Mouse (Mus musculus) urinary bladder, postnatal 25 days (tissue): ENCODE data around the gene Slc4a2.
A peak's percentile ranks its signal among the peaks of the same experiment; 100 is the strongest.

Experiments used
- DNase-seq: peaks from one replicate; pipeline ENCODE4 v3.0.0; 2022; ENCODE audit warnings: low spot score

Gene Slc4a2

DNA sequence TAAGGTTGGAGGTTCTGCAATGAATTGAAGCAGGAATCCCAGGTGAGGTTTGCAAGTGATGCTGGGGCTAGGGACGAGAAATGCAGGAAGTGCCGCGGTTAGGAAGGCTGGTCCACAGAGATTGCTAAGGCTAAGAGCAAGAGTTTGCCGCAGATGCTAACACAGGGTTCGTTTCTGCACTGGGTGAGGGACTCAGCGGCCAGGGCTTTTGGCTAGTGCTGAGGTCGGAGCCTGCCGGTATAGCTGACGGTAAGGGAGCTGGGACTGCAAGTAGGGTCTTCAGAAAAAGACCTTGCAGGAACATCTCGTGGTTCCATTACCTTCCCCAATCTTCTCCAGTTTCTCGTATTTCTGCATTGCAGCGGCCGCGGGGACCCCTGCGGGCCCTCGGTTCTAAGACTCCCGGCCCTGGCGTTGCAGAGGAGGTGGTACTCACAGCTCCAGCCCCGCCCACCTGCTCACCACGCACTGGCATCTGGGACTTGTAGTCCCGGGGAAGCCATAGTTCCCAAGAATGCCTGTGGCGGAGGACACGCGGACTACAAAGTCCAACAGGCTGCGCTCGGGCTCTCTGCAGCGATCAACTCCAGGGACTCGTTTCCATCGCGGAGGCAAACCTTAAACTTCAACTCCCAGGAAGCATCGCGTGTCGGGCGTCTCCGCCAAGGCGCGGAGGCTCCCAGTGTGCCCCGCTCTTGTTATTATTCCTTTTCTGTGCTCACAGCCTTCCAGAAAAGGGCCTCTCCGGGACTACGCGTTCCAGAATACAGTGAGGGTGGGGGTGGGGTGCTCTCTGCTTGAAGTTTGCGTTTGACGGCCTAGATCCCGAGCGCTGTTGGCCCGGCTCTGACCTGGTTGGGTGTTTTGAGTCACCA is at the start of gene Slc4a2, which contains the start of gene Cdk5:
TSS of gene Slc4a2 (plus strand) at position 709 of the 875 bp plus-strand sequence.
TSS of gene Cdk5 (minus strand) at position 402 of the 875 bp plus-strand sequence.
- DNase-seq, result peak; percentile 92

DNA sequence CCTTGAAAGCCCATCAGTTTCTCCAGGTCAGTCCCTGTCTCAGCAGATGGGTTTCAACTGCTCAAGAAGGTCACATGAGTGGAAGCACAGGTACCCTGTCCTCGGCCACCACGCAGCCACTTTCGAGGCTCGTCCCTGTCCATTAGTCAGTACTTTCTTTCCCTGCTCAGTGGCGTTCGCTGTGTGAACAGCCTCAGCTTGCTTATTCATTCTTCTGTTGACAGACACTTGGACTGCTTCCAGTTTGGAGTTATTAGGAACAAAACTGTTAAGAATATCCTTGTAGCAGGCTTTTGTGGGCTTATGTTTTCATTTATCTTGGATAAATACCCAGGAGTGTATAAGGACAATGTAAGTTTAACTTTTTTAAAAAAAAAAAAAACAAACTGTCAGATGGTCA is 49.4 kb upstream of the Slc4a2 start:
- no peak for DNase-seq

- no peak for DNase-seq
Measured at GRCm38 (mm10) chr5:24374666-24375328, 48.8 kb upstream of the Slc4a2 start.

- no peak for DNase-seq
Measured at GRCm38 (mm10) chr5:24378700-24379099, 44.9 kb upstream of the Slc4a2 start.

DNA sequence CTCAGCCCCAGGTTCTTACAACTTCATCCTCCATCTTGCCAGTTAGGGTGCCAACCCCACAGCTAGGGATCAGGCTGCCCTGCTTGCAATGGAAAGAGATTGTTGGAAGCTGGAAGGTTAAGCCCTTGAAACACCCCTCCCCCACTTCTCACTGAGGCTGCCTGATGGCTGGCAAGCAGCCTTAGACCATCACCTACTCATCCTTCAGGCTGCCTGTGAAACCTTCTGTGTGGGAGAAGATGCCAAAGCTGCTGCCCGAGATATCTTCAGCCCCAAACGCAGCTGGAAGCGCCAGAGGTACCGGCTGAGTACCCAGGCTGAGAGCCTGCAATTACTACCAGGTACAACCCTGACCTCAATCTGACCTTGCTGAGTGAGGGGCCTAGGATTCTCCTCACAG is 44.1 kb upstream of the Slc4a2 start:
- no peak for DNase-seq

DNA sequence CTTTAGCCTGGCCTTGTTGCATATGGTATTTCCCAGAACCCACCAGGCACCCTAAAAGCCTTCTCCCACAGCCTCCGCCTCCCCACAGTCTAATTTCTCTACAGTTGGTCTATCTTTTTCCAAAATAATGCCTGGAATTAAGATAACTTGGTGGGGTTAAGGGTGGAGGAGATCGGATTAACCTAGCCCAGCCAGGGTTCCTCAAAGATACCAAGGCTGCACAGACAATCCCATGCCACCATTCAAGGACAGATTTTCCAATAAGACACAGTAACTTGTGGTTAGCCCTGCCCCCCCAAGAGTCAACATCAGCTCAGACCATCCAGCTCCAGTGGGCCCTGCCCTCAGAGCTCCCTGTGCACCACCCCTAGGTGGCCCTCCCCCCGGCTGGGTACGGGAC is 43.1 kb upstream of the Slc4a2 start:
- DNase-seq, result no peak

GRCm38 (mm10) chr5:24381486-24381885 is 42.2 kb upstream of the Slc4a2 start:
- no peak for DNase-seq

DNA sequence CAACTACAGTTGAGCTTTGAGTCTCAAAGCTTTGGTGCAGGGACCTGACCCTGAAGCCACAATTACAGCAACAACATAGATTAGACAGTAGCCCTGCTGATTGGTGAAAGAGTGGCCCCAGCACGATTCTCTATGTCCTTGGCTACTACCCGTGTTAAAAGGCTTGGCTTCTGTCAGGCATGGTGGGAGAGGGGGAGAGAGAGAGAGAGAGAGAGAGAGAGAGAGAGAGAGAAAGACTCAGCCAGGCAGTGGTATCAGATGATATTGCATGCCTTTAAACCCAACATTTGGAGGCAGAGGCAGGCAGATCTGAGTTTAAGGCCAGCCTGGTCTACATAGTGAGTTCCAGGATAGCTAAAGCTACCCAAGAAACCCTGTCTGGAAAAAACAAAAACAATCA is 41.6 kb upstream of the Slc4a2 start:
- no peak for DNase-seq

DNA sequence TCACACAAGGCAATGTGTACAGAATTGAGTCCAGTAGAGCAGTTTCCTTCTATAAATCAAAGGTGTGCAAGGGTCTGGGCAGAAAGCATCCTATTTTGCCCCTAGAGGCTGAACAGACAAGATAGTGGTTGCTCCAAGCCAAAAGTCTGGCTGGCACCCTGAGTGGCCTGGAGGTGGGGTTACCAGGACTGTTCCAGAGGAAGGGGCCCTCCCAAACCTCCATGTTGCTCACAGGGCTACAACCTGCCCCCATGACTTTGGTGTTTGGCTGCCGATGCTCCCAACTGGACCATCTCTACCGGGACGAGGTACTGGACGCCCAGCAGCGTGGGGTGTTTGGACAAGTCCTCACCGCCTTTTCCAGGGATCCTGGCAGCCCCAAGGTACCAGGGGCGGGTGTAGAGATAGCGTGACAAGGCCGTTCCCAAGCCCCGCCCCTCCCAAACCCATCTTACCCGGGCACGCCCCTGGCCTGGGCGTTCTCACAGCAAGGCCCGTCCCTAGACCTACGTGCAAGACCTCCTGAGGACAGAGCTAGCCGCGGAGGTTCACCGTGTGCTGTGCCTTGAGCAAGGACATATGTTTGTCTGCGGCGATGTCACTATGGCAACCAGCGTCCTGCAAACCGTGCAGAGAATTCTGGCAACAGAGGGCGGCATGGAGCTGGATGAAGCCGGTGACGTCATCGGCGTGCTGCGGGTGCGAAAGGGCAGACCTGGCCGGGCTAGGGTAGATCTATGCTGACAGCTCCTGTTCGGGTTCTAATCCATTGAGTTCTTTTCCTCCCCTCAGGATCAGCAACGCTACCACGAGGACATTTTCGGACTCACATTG is 40.4 kb upstream of the Slc4a2 start:
- peak; percentile 82 for DNase-seq

- DNase-seq, result no peak
Measured at GRCm38 (mm10) chr5:24384407-24384806, 39.2 kb upstream of the Slc4a2 start.

GRCm38 (mm10) chr5:24385374-24385773 is 38.3 kb upstream of the Slc4a2 start:
- no peak for DNase-seq

DNA sequence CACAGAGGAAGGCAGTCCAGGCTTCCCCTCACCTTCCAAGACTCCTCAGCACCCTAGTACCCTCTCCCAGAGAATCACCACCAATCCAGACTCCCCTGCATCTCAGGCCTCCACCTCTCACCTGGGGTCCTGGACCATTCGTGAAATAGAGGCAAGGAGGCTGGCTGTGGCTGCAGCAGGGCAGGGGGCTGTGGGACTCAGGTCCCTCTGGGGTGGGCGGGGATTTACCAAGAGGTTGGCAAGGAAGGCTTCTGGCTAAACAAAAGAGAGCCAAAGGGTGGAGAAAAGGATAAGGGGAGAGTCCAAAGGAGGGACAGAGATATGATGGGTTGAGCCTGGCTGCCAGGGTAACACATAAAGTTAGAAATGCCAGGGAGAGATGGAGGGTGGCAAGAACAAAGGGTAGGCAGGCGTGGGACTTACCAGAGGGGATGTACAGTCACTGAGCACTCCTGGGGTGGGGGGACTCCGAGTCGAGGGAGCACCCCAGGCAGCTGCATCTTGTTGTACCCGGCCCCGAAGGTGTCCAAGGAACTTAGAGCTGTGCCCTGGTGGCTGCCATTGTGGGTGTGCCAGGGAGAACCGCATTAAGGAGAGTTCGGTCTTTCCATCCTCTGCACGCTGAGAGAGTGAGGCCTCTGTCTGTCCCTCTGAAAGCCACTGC is 37.6 kb upstream of the Slc4a2 start:
- DNase-seq, result no peak

DNA sequence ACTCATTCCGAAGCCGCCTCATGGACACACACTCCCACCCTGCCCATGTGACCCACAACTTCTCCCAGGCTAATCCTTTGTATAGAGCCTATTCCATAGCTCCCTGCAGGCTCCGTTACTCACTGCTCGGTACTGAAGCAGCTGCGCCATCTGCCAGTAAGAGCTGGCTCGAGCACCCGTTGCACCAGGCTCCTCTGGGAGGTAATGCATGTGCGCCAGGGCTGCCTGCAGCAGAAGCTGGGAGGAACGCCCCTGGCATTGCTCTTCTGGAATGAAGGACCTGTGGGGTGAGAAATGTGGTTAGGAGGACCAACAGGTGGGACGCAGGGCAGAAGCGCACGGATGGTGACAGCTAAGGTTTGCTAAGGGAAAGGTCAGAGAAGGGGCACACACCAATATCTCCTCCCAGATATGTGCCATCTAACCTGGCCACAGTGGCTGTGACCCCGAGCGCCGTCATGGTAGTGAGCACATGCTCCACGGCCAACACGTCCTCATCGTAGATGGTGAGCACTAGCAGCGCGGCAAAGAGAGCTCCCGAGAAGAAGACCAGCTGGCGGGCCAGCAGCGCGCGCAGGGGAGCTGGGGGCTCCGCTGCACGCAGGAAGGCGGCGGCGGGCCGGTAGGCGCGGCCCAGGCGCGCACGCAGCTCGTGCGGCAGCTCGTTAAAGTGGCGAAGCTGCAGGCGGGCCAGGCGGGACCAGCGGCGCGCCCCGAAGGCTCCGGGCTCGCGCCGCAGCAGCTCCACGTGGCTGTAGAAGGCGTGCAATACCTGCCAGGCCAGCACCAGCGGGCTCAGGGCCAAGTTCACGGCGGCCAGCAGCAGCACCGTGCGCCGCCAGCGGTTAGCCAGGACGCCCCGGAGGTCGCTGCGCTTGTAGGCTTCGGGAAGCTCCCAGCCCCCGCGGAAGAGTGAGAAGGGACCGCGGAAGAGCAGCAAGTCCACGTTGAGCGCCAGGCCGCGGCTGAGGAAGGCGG is 36.1 kb upstream of the Slc4a2 start:
- peak; percentile 52 for DNase-seq

DNA sequence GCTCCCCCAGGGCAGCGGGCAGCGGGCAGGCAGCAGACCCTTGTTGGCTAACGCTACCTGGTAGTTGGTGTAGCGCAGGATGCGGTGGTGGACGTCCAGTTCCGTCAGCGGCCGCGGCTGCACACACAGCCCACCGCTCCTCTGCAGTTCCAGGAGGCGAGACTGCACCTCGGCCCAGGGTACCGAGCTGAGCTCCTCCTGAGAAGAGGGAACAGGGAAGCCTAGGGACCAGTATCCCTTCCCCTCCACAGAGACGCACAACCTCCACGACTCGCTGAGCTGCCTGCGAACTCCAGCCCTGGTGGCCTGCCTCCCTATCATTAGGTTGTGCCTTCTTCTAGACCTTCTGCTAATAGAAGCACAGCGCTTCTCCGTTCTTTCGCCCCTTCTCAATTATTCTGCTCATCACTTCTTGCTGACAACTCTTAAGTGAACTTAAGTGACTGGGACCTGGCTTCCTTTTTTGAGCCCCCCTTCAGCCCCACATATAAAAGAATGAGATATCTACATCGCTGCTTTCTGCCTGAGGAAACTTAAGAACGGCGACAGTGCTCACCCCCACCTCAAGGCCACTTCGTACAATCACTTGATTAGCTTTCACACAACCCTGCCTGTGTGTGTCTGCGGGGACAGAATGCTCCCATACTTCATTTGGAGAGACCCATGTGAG is 35.3 kb upstream of the Slc4a2 start:
- no peak for DNase-seq

GRCm38 (mm10) chr5:24389011-24389657 is 34.5 kb upstream of the Slc4a2 start:
- DNase-seq, result no peak

GRCm38 (mm10) chr5:24389658-24390020 is 34.0 kb upstream of the Slc4a2 start:
- no peak for DNase-seq

DNA sequence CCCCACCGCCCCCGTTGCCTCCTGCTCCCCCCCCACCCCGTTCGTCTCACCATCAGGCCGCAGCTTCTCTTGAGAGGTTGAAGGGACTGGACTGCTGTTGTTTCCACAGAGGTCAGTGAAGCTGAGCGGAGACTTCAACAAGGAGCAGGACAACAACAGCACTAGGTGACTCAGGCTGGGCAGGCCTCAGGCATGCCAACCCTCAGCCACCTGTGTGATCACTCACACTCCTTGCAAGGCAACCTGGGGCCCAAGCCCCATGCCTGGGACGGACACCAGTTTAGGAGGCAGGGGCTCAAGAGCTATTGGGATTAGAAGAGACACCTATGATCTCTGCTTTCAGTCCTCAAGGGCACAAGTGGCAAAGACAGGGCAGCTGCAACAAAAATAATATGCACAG is 31.8 kb upstream of the Slc4a2 start, which contains the start of gene Atg9b:
TSS of gene Atg9b (minus strand) at position 280 of the 400 bp plus-strand sequence.
- no peak for DNase-seq

GRCm38 (mm10) chr5:24392724-24393123 is 30.9 kb upstream of the Slc4a2 start:
- no peak for DNase-seq

- DNase-seq, result peak; percentile 84
Measured at GRCm38 (mm10) chr5:24393392-24393997, 30.1 kb upstream of the Slc4a2 start, which contains the start of gene Abcb8. TSS of gene Abcb8 (plus strand) at chr5:24393663.
